Mouse (Mus musculus): ENCODE results near the gene Plet1.

The Plet1 gene

DNA sequence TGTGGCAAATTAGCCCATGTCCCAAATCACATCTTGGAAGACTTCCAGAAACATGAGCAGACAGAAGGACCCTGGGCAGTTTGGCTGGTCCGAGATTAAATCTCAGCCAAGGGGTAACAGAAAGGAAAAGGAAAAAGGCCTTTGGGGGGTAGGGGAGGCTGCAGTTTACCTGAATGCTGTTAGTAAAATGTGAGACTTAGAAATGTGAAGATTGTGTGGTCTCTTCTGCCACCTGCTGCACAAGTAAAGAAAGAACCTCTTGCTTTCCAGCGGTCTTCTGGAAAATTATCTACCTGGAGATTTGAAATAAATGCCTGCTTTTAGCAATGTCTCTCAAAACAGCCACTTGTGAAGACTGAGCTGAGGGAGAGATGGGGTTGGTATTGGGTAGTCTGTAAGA, 36.6 kb downstream of the Plet1 start:
- in situ Hi-C loops (cut with MboI, MseI): loop anchor here in 1 of 2 experiments (25.0 kb wide), 1 partner anchor 194 kb away; the partner anchor contains the start of gene Rpl10-ps3

GRCm38 (mm10) chr9:50533328-50533727, 39.0 kb downstream of the Plet1 start:
- in situ Hi-C loops (cut with MboI, MseI): loop anchor here in 1 of 2 experiments (25.0 kb wide), 1 partner anchor 196 kb away; the partner anchor contains the start of gene Rpl10-ps3

GRCm38 (mm10) chr9:50533791-50534190, 39.5 kb downstream of the Plet1 start:
- in situ Hi-C loops (cut with MboI, MseI): loop anchor here in 1 of 2 experiments (25.0 kb wide), 1 partner anchor 196 kb away; the partner anchor contains the start of gene Rpl10-ps3

- in situ Hi-C loops (cut with MboI, MseI): loop anchor here in 1 of 2 experiments (25.0 kb wide), 1 partner anchor 199 kb away; the partner anchor contains the start of gene Rpl10-ps3
Measured at GRCm38 (mm10) chr9:50535930-50536329, 41.6 kb downstream of the Plet1 start.

GRCm38 (mm10) chr9:50536603-50537135, 42.3 kb downstream of the Plet1 start:
- in situ Hi-C loops (cut with MboI, MseI): loop anchor here in 1 of 2 experiments (25.0 kb wide), 1 partner anchor 199 kb away; the partner anchor contains the start of gene Rpl10-ps3

DNA sequence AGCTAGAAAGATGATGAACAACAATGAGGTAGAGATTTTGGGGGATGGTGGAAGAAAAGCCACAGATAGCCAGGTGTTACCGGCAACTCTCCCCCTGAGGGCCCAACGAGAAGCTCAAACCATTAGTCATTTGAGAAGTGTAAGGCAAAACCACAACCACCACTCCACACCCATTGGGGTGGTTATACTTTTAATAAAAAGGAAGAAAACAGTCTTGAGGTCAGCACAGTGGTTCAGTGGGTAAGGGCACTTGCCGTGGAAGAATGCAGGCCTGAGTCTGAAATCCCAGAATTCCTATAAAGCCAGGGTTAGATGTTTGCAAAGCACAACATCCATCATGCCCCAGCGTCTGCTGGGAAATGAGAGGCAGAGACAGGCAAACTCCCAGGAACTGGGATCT, 43.0 kb downstream of the Plet1 start:
- in situ Hi-C loops (cut with MboI, MseI): loop anchor here in 1 of 2 experiments (25.0 kb wide), 1 partner anchor 200 kb away; the partner anchor contains the start of gene Rpl10-ps3

DNA sequence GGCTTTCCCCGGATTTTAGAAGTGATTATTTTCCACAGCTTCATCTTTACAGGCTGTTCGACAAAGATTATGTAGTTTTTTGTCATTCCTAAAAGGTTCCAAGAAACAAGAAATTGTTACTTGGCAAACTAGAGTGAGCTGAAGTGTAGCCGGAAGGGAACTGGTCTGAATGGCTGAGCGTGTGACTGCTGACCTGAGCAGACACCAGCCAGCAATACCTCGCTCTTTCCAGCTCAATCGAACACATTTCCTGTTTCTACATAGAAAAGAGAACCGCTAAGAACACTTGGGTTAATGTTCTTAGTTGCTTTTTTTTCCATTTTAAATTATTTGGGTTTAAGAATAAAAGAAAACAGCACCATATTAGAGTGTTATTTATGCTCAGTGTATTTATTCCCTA, 45.8 kb downstream of the Plet1 start:
- in situ Hi-C loops (cut with MboI, MseI): loop anchor here in 1 of 2 experiments (25.0 kb wide), 1 partner anchor 203 kb away; the partner anchor contains the start of gene Rpl10-ps3

GRCm38 (mm10) chr9:50542401-50542800, 48.1 kb downstream of the Plet1 start:
- in situ Hi-C loops (cut with MboI, MseI): loop anchor here in 1 of 2 experiments (25.0 kb wide), 1 partner anchor 205 kb away; the partner anchor contains the start of gene Rpl10-ps3

DNA sequence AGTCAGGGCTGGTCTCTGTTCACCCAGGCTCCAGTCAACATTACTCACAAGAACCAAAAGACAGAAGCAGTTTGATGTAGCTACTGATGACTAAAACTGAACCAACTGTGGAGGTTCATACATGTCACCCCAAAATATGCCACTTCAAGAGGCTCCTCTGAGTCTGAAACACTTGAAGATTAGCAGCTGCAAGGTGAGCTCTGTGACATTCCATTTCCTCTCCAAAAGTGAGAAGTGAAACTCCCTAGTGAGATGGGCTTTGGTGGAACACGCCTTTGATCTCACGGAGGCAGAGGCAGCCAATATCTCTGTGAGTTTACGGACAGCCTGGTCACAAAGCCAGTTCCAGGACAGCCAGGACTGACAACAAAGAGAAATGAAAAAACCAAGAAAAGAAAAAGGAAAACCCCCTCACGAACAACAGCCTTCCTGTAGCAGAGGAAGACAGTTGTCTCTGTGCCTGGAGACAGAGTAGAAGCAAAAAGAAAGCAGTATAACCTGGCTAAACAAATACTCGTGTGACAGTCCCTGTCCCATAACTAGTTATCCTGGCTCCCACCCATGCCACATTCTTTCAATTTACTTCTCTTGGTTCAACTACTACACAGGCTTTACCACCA, 53.6 kb downstream of the Plet1 start:
- in situ Hi-C loops (cut with MboI, MseI): loop anchor here in 1 of 2 experiments (5.0 to 25.0 kb wide), 2 partner anchors 39 to 211 kb away; partner anchors contain the start of gene Rpl10-ps3

DNA sequence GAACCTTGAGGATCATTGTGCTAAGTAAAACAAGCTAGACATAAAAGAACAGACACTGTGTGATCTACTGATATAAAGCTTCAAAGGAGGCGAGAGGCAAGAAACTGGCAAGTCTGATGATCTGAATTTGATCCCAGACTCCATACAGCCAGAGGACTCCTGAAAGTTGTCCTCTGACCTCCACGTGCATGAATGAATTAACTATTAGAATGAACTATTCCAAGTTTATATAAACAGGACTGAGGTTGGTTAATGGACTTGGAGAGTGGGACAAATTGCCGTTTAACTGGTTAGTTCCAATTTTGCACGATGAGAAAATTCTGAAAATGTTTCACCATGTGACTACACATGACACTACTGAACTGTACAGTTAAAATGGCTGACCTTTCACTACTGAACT, 54.6 kb downstream of the Plet1 start:
- in situ Hi-C loops (cut with MboI, MseI): loop anchor here in 1 of 2 experiments (5.0 to 25.0 kb wide), 2 partner anchors 38 to 212 kb away; partner anchors contain the start of gene Rpl10-ps3

DNA sequence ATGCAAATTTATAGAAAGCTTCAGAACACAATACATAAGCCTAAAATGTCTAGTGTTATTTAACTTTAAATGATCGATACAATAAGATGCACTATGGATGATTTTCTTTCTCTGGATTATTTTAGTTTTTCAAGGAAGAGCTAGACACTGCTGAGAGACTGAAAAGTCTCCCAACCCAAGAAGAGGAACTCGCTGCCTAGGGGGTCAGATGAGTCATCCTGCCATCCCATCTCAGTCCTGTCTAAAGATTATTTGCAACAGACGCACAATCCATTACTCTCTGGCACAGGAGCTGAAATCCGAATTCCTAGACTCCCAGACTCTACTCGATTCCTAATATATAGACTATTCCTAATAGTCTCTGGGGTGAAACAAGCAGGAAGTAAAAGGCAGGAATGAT, 57.9 kb downstream of the Plet1 start:
- in situ Hi-C loops (cut with MboI, MseI): loop anchor here in 1 of 2 experiments (25.0 kb wide), 1 partner anchor 1740 kb away; no protein-coding TSS in a partner anchor

- in situ Hi-C loops (cut with MboI, MseI): loop anchor here in 1 of 2 experiments (25.0 kb wide), 1 partner anchor 1741 kb away; no protein-coding TSS in a partner anchor
Measured at GRCm38 (mm10) chr9:50553547-50553946, 59.2 kb downstream of the Plet1 start.

- in situ Hi-C loops (cut with MboI, MseI): loop anchor here in 1 of 2 experiments (25.0 kb wide), 1 partner anchor 1742 kb away; no protein-coding TSS in a partner anchor
Measured at GRCm38 (mm10) chr9:50554241-50555093, 60.1 kb downstream of the Plet1 start, which contains the start of gene Il18. Gene Il18 (plus strand): TSS chr9:50554827.

GRCm38 (mm10) chr9:50555094-50555446, 60.7 kb downstream of the Plet1 start, which contains the start of gene Bco2:
Gene Bco2 (minus strand): TSS chr9:50555181.
- in situ Hi-C loops (cut with MboI, MseI): loop anchor here in 1 of 2 experiments (25.0 kb wide), 1 partner anchor 1743 kb away; no protein-coding TSS in a partner anchor
